Mouse (Mus musculus): ENCODE measurements around the gene Fra10ac1. TPM values are rescaled to one million over a fixed set of nuclear protein-coding genes. Genes with fewer than 3 reads are reported as not detected.
A peak's percentile ranks its signal among the peaks of the same experiment; 100 is the strongest.

Gene Fra10ac1
- polyA plus RNA-seq, 1 experiment from 2014 or later: 46.0 TPM

DNA sequence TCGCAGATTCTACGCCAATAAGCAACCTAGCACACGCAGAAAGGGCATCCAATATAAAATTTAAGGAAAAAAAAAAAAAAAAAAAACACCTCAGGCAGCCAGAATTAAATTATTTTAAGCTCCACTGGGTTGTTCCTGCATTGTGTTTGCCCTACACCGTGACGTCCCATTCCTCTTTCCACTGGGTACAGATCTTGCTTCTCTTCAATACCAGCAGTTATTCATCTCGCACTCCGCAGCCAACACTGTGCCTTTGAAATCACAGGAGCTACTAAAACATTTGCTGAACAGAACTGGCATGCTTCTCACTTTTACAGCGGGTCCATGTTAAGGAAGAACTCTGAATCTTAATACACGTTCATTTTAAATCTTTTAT lies 717 bp upstream of the Fra10ac1 start:
- no peaks in the 10 kb centered on the region; the same call in 1 of the 2 replicates for H3K9me3 ChIP-seq
- peaks cover 2% of the 10 kb centered on the region; the same call in 1 of the 2 replicates for H3K36me3 ChIP-seq
- H3K9ac ChIP-seq: peak overlapping the region; percentile 78
- no peaks in the 10 kb centered on the region for H3K27me3 ChIP-seq
- WGBS: 12% methylated on average over 9 of the region's 9 CpGs
- no peak for ATAC-seq (ENCODE audit: insufficient number of reproducible peaks, insufficient read depth, low FRiP score, low TSS enrichment, low read depth)
- peak overlapping the region; percentile 65 for H3K4me3 ChIP-seq
- peak overlapping the region; percentile 89 for H3K27ac ChIP-seq
- H3K4me1 ChIP-seq: peaks cover 8% of the 10 kb centered on the region; the same call in 1 of the 2 replicates
- H3K4me2 ChIP-seq: peak overlapping the region; percentile 73

DNA sequence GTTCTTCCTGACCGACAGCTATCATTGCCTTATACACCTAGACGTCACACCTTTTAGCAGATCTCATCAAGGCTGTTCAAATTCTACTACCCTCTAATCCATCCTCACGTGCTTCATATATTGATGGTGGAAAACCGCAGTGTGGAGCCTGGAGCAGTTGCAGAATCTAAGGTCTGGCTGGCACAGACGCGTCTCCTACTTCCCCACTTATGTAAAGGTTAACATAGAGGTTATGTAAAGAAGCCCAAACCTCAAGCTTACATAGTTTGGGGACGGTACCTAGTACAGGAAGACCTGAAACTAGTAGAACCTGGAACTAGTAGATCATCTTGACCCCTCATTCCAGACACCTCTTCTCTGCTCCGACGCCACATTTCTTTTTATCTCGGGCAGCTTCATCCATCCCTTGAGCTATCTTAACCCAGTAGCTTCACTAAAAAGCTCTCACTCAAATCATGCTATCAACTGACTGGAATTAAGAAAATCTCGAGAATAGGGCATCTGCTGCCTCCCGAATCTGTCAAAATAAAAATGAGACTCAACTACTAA lies 526 bp downstream of the Fra10ac1 start:
- Histone ChIP-seq H3K9me3 (no peaks in the 10 kb centered on the region), H3K9ac (peak overlapping the region; percentile 78), H3K27me3 (no peaks in the 10 kb centered on the region), H3K27ac (peak overlapping the region; percentile 89), H3K36me3 (peaks cover 8% of the 10 kb centered on the region), H3K4me1 (peaks cover 8% of the 10 kb centered on the region; the same call in 1 of the 2 replicates), H3K4me3 (peak overlapping the region; percentile 65), H3K4me2 (peak overlapping the region; percentile 73)
- no peak for ATAC-seq (ENCODE audit: insufficient number of reproducible peaks, insufficient read depth, low FRiP score, low TSS enrichment, low read depth)
- WGBS: 9% methylated on average over 12 of the region's 12 CpGs

DNA sequence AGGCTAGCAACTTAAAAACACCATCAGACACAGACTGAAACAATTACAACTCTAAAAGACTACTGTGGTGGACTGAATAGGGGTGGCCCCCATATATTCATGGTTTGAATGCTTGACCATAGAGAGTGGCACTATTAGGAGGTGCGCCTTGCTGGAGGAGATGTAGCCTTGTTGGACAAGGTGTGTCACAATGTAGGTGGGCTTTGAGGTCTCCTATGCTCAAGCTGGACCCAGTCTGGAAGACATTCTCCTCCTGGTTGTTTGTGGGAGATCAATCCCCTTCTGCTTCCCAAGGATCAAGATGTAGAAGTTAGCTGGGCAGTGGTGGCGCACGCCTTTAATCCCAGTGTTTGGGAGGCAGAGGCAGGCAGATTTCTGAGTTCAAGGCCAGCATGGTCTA lies 6.3 kb downstream of the Fra10ac1 start:
- H3K27me3 ChIP-seq: no peaks in the 10 kb centered on the region
- no peak for ATAC-seq (ENCODE audit: insufficient number of reproducible peaks, insufficient read depth, low FRiP score, low TSS enrichment, low read depth)
- 0 out of 2 replicates have a peak, but pooled peaks cover under 1% of the 10 kb centered on the region for H3K4me1 ChIP-seq
- H3K36me3 ChIP-seq: peaks cover 31% of the 10 kb centered on the region
- WGBS: 98% methylated on average over 3 of the region's 3 CpGs
- H3K9me3 ChIP-seq: no peaks in the 10 kb centered on the region
- no peak overlapping the region for H3K4me3 ChIP-seq
- no peak overlapping the region for H3K9ac ChIP-seq
- no peak overlapping the region for H3K4me2 ChIP-seq
- no peak overlapping the region for H3K27ac ChIP-seq

DNA sequence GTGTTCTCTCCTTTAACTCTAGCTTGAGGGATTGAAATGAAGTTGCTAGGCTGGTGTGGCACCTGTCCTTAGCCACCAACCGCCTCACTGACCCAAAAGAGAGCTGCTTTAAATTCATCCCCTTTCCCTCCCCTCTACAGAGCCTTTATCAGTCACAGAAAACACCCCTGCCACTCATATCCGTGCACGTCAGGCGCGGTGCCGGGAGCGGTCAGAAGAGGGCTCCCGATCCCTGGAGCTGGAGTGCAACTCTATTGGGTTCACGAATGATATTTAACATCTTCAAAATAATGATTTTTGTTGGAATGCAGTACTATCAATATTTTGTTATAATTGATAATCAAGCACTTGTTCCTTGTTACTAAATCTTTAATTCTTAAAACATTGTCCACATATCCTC lies 17.3 kb downstream of the Fra10ac1 start:
- WGBS: 60% methylated on average over 9 of the region's 9 CpGs
- ATAC-seq (ENCODE audit: insufficient number of reproducible peaks, insufficient read depth, low FRiP score, low TSS enrichment, low read depth): no peak
- H3K27ac ChIP-seq: no peak overlapping the region
- peaks cover 31% of the 10 kb centered on the region for H3K36me3 ChIP-seq
- H3K4me3 ChIP-seq: no peak overlapping the region
- no peak overlapping the region for H3K9ac ChIP-seq
- no peaks in the 10 kb centered on the region for H3K4me1 ChIP-seq
- H3K27me3 ChIP-seq: no peaks in the 10 kb centered on the region
- H3K4me2 ChIP-seq: no peak overlapping the region
- peaks cover 1% of the 10 kb centered on the region; the same call in 1 of the 2 replicates for H3K9me3 ChIP-seq

DNA sequence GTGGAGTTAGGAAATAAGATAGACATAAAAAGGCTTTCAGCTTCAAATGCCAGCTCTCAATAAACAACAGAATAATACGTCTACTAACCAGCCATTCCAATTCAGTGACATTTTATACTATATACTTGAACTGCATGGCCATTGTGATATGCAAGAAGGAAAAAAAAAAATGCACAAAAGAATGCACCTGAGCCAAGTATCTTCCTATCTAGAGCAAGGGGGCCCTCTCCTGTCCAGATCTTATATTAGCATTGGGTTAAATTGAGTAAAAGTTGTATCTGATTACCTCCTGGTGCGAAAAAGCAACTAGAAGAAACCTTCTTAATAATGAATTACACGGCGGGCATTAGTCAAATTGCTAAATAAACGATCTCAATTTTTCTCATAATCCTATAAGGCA lies 25.2 kb downstream of the Fra10ac1 start:
- no peak for ATAC-seq (ENCODE audit: insufficient number of reproducible peaks, insufficient read depth, low FRiP score, low TSS enrichment, low read depth)
- H3K4me3 ChIP-seq: no peak overlapping the region
- H3K36me3 ChIP-seq: peaks cover 14% of the 10 kb centered on the region
- H3K27me3 ChIP-seq: no peaks in the 10 kb centered on the region
- no peaks in the 10 kb centered on the region for H3K4me1 ChIP-seq
- H3K27ac ChIP-seq: no peak overlapping the region
- 88% methylated on average over 5 of the region's 5 CpGs for WGBS
- no peaks in the 10 kb centered on the region for H3K9me3 ChIP-seq
- H3K4me2 ChIP-seq: no peak overlapping the region
- H3K9ac ChIP-seq: no peak overlapping the region

DNA sequence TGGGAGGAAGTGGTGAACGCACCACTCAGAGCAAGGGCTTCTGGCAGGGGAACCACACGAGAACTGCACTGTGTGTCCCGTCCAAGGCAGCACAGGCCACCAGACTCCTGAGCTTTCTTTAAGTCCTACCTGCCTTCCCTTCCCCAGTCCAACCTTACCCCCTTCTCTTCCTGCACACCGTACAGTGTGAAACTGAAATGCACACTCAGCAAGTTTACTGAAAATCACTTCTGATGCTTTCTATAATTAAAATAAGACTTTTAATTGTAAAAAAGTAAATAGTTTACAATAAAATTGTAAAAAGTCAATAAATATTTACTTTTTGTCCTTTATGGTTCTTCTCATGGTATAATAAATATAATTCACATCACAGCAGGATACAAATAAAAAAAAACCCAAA lies 28.7 kb downstream of the Fra10ac1 start:
- Histone ChIP-seq H3K4me2 (no peak overlapping the region), H3K36me3 (peaks cover 12% of the 10 kb centered on the region; the same call in 1 of the 2 replicates), H3K27ac (no peak overlapping the region), H3K27me3 (no peaks in the 10 kb centered on the region), H3K4me1 (no peaks in the 10 kb centered on the region), H3K9me3 (no peaks in the 10 kb centered on the region), H3K9ac (no peak overlapping the region), H3K4me3 (no peak overlapping the region)
- 90% methylated on average over 4 of the region's 4 CpGs for WGBS
- no peak for ATAC-seq (ENCODE audit: insufficient number of reproducible peaks, insufficient read depth, low FRiP score, low TSS enrichment, low read depth)

DNA sequence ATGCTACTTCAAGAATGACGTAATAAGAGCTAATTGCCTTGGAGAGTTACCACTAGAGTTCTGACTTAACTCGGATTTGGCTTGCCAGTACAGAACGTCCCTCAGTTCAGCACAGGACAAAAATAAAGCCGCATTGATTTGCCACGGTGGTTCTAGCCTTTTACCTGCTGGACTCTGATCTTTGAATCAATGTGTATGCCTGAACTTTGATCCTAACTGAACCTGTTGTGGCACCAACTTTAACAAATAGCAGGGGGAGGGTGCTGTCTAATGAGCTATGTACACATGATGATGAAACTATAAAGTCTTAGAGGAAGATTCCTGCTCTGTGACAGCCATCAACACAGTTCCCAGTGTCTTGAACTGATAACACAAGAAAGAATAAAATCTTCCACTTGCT lies 32.5 kb downstream of the Fra10ac1 start:
- no peak overlapping the region for H3K4me2 ChIP-seq
- peaks cover 28% of the 10 kb centered on the region for H3K36me3 ChIP-seq
- H3K4me1 ChIP-seq: no peaks in the 10 kb centered on the region
- H3K4me3 ChIP-seq: no peak overlapping the region
- no peaks in the 10 kb centered on the region for H3K9me3 ChIP-seq
- no peak for ATAC-seq (ENCODE audit: insufficient number of reproducible peaks, insufficient read depth, low FRiP score, low TSS enrichment, low read depth)
- H3K27me3 ChIP-seq: no peaks in the 10 kb centered on the region
- WGBS: 77% methylated on average over 5 of the region's 5 CpGs
- no peak overlapping the region for H3K9ac ChIP-seq
- H3K27ac ChIP-seq: no peak overlapping the region

DNA sequence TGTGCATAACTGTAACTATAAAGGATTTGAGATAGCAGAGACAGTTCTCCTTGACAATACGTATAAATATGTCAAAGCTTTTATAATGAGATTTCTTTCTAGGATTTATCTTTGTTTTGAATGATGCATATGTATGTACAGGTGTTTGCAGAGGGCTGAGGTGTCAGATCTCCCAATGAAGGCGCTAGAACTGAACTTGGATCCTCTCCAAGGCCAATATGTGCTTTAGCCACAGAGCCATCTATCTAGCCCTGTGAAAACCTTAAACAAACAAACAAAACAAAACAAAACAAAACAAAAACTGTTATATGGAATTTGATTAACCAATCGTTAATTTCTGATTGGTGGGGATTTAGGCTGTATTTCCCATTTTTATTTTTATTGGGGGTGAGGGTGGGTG lies 33.4 kb downstream of the Fra10ac1 start:
- H3K27ac ChIP-seq: no peak overlapping the region
- no peak overlapping the region for H3K4me2 ChIP-seq
- H3K4me1 ChIP-seq: no peaks in the 10 kb centered on the region
- 90% methylated on average over 3 of the region's 3 CpGs for WGBS
- no peak for ATAC-seq (ENCODE audit: insufficient number of reproducible peaks, insufficient read depth, low FRiP score, low TSS enrichment, low read depth)
- peaks cover 30% of the 10 kb centered on the region for H3K36me3 ChIP-seq
- no peak overlapping the region for H3K9ac ChIP-seq
- H3K9me3 ChIP-seq: no peaks in the 10 kb centered on the region
- no peaks in the 10 kb centered on the region for H3K27me3 ChIP-seq
- H3K4me3 ChIP-seq: no peak overlapping the region

DNA sequence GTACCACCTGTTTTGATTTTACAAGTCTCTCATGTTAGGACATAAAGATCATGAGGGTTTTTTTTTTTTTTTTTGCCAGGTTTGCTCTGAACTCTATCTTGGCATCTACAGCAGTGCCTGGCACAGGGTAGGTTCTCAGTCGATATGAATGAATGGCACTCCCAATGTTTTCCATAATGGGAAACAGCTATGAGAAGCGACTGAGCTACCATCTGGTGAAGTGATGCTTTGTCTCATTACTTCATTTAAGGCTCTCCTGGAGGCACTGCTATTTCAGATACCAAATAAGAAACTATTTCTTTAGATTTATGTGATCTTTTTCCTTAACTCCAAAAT lies 36.6 kb downstream of the Fra10ac1 start:
- Histone ChIP-seq H3K27ac (no peak overlapping the region), H3K4me3 (no peak overlapping the region), H3K9ac (no peak overlapping the region), H3K36me3 (peaks cover 26% of the 10 kb centered on the region), H3K4me2 (no peak overlapping the region), H3K9me3 (no peaks in the 10 kb centered on the region), H3K4me1 (no peaks in the 10 kb centered on the region), H3K27me3 (no peaks in the 10 kb centered on the region)
- 76% methylated on average over 2 of the region's 2 CpGs for WGBS
- no peak for ATAC-seq (ENCODE audit: insufficient number of reproducible peaks, insufficient read depth, low FRiP score, low TSS enrichment, low read depth)

DNA sequence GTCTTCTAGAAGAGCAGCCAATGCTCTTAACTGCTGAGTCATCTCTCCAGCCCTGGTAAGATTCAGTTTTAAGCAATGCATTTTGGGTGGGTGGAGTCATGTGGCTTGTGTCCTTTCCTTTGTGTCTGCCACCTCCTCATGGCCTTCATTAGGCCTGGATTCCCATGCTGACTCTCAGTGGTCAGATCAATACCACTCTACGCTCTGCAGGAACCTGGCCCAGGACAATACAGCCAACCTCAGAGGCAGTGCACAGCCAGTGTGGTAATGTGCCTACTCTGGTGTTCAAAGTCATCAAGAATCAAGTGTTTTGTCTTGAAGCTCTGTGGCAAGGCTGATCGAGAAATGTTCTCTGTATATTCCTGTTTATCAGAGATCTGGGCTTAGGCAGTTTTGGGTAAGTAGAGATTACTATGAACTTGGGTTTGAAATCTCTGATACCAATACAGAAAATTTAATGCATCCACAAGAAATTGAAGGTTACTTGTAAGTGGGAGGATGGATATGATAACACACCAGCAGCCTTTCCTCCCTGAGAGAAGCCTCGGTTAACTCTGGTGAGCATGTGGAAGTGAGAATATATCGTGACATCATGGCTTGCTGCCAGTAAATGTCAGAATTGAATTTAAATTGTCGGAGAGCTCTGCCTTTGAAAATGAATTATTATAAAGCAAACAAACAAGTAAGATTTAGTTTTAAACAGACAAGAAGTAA lies 37.2 kb downstream of the Fra10ac1 start:
- Histone ChIP-seq H3K4me3 (no peak overlapping the region), H3K27me3 (no peaks in the 10 kb centered on the region), H3K36me3 (peaks cover 21% of the 10 kb centered on the region), H3K4me1 (no peaks in the 10 kb centered on the region), H3K4me2 (no peak overlapping the region), H3K9ac (no peak overlapping the region), H3K9me3 (no peaks in the 10 kb centered on the region), H3K27ac (no peak overlapping the region)
- WGBS: 87% methylated on average over 5 of the region's 5 CpGs
- no peak for ATAC-seq (ENCODE audit: insufficient number of reproducible peaks, insufficient read depth, low FRiP score, low TSS enrichment, low read depth)

DNA sequence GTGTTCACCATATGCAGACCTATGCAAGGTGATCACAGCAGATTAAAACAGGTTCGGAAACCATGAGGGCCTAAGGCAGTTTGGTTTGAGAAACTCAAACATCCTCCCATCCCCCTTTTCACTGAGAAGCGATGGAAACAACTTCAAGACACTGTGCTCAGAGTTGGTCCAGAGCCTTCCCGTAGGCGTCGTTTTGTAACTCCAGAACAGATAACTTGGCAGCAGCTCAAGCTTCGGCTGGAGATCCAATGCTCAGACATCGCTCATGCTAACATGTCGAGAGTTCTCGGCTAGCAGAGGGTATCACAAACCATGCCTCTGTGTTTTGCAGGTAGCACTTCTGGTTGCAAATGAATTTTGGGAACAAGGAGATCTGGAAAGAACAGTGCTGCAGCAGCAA lies 44.3 kb downstream of the Fra10ac1 start:
- H3K27ac ChIP-seq: no peak overlapping the region
- WGBS: 89% methylated on average over 9 of the region's 9 CpGs
- H3K4me1 ChIP-seq: no peaks in the 10 kb centered on the region
- 0 out of 2 replicates have a peak, but pooled peaks cover 2% of the 10 kb centered on the region for H3K36me3 ChIP-seq
- H3K9ac ChIP-seq: no peak overlapping the region
- no peaks in the 10 kb centered on the region for H3K9me3 ChIP-seq
- H3K27me3 ChIP-seq: no peaks in the 10 kb centered on the region
- no peak overlapping the region for H3K4me2 ChIP-seq
- H3K4me3 ChIP-seq: no peak overlapping the region
- ATAC-seq (ENCODE audit: insufficient number of reproducible peaks, insufficient read depth, low FRiP score, low TSS enrichment, low read depth): no peak

DNA sequence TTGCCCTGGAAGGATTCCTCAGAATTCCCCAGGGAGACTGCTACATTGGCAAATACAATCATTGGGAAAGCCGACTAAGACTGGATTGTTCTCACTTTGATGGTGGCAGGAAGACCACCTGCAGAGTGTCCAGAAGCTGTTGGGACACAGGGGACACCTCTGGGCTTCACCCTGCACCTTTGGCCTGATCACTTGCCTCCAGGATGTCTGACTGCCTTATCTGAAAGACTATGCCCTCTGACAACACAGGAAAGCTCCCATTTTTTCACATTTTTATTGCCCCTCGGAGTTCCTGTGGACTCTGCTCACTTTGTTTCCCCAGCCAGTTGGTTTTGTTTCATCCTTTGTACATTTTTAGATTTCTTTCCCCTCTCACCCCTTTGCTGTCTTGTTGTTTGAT lies 59.3 kb downstream of the Fra10ac1 start:
- 54% methylated on average over 2 of the region's 2 CpGs for WGBS
- H3K27ac ChIP-seq: no peak overlapping the region
- H3K9ac ChIP-seq: no peak overlapping the region
- H3K4me2 ChIP-seq: no peak overlapping the region
- no peaks in the 10 kb centered on the region for H3K9me3 ChIP-seq
- H3K27me3 ChIP-seq: no peaks in the 10 kb centered on the region
- ATAC-seq (ENCODE audit: insufficient number of reproducible peaks, insufficient read depth, low FRiP score, low TSS enrichment, low read depth): no peak
- H3K4me1 ChIP-seq: no peaks in the 10 kb centered on the region; the same call in 1 of the 2 replicates
- no peaks in the 10 kb centered on the region for H3K36me3 ChIP-seq
- no peak overlapping the region for H3K4me3 ChIP-seq
